Mouse (Mus musculus) central nervous system, embryonic 14 days (tissue): ENCODE data around the gene Btg4. TPM values are rescaled to one million over a fixed set of nuclear protein-coding genes. Genes with fewer than 3 reads are reported as not detected.

Experiments used
- polyA plus RNA-seq: library from polyadenylated mRNA; depleted of rRNA; stranded (reverse); fragments of >200 nt; gene quantifications from 2 replicates; pipeline ENCODE4 v1.2.3, GENCODE M21; 2012; rRNA removed

Gene Btg4
- polyA plus RNA-seq: not detected in 2 replicates

DNA sequence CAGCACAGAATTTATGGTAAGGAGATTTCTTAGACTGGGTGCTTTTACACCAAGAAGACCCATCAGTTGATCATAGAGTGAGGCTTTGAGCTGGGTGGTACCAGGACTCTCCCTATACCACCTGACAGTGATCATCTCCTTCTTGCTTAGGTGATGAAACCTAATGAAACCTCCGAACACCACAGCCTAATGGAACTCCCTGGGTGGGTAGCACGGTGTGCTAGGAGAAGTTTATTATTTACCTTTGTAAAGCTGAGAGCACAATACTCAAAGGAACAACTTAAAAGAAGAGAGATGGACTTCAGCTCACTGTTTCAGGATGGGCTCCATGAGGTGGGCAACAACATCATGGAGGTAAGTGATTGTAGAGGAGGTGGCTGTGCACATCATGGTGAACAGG lies at the start of gene Btg4:
TSS of gene Btg4 (plus strand) at position 301 of the 400 bp plus-strand sequence.

DNA sequence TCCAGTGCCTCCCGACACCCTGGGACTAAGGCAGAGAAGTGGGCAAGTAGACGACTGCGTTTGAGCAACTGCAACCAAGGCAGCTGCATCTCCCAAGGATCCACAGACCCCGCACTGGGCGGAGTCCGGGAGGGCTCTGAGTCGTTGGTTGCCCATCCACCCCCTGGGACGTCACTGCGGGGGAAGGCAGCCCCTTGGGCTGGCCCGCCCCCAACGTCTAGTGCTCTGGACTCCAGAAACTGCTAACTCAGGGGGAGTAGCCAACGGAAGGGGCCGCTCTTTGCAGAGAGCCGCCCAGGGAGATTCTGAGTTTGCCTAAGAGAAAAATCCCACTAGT lies 16.2 kb downstream of the Btg4 start, which contains the start of gene Layn:
TSS of gene Layn (minus strand) at position 116 of the 337 bp plus-strand sequence.

DNA sequence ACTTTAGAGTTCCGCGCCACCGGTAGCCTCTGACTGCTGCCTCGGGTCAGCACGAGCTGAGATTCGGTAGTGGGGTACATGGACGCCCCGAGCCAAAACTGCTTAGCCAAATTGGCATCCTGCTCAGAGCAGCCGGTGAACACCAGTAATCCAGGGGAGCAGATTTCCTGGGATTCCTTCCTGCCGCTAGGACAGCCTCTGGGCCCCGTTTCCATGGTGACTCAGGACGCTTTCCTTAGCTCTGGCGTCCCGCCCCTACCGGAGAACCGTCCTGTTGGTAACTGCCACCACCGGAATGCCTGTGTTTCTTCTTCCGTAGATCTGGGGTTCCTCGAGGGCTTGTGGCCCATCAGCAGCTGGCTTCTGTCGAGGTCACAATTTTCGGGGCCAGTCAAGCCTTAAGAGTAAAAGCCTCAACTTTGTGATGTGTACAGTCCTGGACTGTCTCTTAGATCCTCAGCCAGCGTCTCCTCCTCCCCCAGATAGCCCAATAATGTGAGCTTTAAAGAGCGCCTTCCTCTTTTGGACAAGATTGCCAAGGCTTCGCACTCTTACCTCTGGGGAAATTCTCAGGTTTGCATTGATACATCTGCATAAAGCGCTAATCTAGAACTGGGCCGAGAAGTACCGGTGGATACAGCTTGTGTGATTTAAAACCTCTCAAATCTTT lies 41.2 kb downstream of the Btg4 start, which contains the start of gene 4833427G06Rik:
TSS of gene 4833427G06Rik (minus strand) at position 323 of the 670 bp plus-strand sequence.

DNA sequence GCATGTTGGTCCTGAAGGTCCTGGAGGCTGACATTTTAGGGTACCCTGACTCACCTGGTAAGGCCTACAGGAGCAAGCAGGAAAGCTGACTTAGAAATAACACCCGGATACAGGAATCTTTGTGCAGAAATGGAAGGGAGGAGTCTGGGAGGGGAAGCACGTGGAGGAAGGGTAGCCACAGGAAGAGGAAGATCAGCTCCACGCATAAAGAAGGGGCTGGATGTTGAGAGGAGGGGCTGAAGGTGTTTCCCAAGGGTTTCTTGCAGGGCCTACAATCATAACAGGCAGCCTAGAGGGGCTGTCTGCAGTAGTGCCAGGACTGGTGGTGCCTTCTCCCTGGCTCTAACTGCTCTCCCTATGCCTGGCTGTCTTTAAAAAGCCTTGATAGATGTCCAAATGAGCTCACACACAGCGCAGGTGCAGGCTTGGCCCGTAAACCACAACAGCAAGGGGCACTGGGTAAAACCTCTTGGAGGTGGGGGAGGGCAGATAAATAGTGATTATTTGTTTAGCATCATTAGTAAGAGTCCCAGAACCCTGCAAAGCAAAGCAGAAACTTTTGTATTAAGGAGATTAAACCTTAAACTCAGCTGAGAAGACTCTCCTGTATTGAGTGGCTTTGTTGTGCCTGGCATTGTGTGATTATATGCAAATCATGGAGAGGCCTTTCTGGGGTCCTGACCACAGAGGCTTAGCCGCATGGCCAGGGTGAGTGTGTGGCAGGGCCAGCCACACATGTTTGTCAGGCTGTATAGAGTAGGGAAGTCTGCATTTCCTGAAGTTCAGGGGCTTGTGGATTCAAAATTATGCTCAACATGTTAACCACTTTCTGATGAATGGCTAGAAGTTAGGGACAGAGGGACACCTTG lies 104.8 kb downstream of the Btg4 start, which contains the start of gene Gm32742:
TSS of gene Gm32742 (minus strand) at position 206 of the 869 bp plus-strand sequence.

Other genes starting within 250 kb of the Btg4 start
- 29.8 and 38.0 TPM in 2 replicates for gene Ppp2r1b, start 215.6 kb upstream of the Btg4 start, polyA plus RNA-seq
- gene Sik2, start 51.8 kb upstream of the Btg4 start, polyA plus RNA-seq: 17.1 and 17.4 TPM in 2 replicates
- gene Layn, start 16.2 kb downstream of the Btg4 start, polyA plus RNA-seq: 1.00 and 1.6 TPM in 2 replicates
- gene 4833427G06Rik, start 41.2 kb downstream of the Btg4 start, polyA plus RNA-seq: 0.69 and 1.1 TPM in 2 replicates
- 0.05 TPM in 2 replicates for gene Gm32742, start 104.6 kb downstream of the Btg4 start, polyA plus RNA-seq
- gene Pou2af1, start 152.8 kb downstream of the Btg4 start, polyA plus RNA-seq: 0.17 and 0.21 TPM in 2 replicates
- 1.2 and 1.9 TPM in 2 replicates for gene Colca2, start 217.7 kb downstream of the Btg4 start, polyA plus RNA-seq